Mouse (Mus musculus) monocyte, adult 59 days (primary cell): ENCODE data around the gene Ndufb7. TPM values are rescaled to one million over a fixed set of nuclear protein-coding genes. Genes with fewer than 3 reads are reported as not detected.

Experiments
- total RNA-seq, 2 experiments: library from RNA; stranded (reverse); gene quantifications; one replicate each; pipeline ENCODE4 v1.2.4; 2023

The Ndufb7 gene
- 10 to 100 TPM; 82.2 to 97.6 TPM for total RNA-seq

GRCm38 (mm10) chr8:83566469-83567395 is at the start of gene Ndufb7:
Gene Ndufb7, plus strand, starts transcription at chr8:83566671.

DNA sequence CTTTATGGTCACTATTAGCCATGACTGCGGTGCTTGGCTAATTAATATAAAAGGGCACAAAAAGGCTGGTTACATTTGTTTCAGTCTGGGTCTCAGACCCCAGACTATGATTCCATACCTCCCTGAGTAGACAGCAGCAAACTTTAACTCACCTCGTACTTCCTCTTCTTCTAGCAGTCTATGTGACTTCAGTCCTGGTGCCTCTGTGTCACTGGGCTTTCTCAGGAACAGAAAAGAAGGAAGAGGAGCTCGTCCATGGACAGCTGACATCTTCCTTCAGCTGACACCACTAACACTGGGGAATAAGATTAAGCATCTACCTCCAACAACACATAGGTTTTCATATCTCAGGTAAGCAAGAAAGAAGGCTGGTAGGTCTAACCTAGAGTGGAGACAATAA is 30.7 kb upstream of the Ndufb7 start, which contains the start of gene Olfr370:
Gene Olfr370, plus strand, starts transcription at position 45 of the 400 bp plus-strand sequence.

GRCm38 (mm10) chr8:83607661-83608397 is 41.4 kb downstream of the Ndufb7 start, which contains the start of the genes Tecr and Dnajb1:
Gene Tecr, minus strand, starts transcription at chr8:83607971.
Gene Dnajb1, plus strand, starts transcription at chr8:83608193.

Other genes with a start within 250 kb of the Ndufb7 start
- gene Elmod2, start 234.2 kb upstream of the Ndufb7 start, total RNA-seq, result 10 to 100 TPM in 1 of 2 experiments, 1 to 10 TPM in 1; 8.8 to 14.1 TPM
- not detected for gene Mgat4d, start 218.2 kb upstream of the Ndufb7 start, total RNA-seq
- gene Clgn, start 176.8 kb upstream of the Ndufb7 start, total RNA-seq, result not detected
- 10 to 100 TPM; 15.4 to 16.8 TPM for gene Scoc, start 108.3 kb upstream of the Ndufb7 start, total RNA-seq
- not detected for gene Olfr370, start 30.9 kb upstream of the Ndufb7 start, total RNA-seq
- gene Tecr, start 41.3 kb downstream of the Ndufb7 start, total RNA-seq, result 100 to 1,000 TPM; 175 to 233 TPM
- 10 to 100 TPM; 57.1 to 57.9 TPM for gene Dnajb1, start 41.5 kb downstream of the Ndufb7 start, total RNA-seq
- 10 to 100 TPM; 24.9 to 28.4 TPM for gene Gipc1, start 86.0 kb downstream of the Ndufb7 start, total RNA-seq
- under 1 TPM in 1 of 2 experiments, not detected in 1; 0.21 TPM for gene Ptger1, start 100.0 kb downstream of the Ndufb7 start, total RNA-seq
- 100 to 1,000 TPM; 288 to 307 TPM for gene Pkn1, start 132.5 kb downstream of the Ndufb7 start, total RNA-seq
- 10 to 100 TPM; 29.0 to 29.1 TPM for gene Ddx39, start 148.5 kb downstream of the Ndufb7 start, total RNA-seq
- 1,000 to 10,000 TPM; 2,520 to 2,540 TPM for gene Adgre5, start 174.7 kb downstream of the Ndufb7 start, total RNA-seq